Mouse (Mus musculus): ENCODE measurements around the gene Vmn1r59.
A peak's percentile ranks its signal among the peaks of the same experiment; 100 is the strongest.
"Not testable (repeated sequence)": the region's sequence is repeated elsewhere in the genome, so short reads cannot be mapped to it uniquely, and the experiment has no call there.

Gene Vmn1r59

DNA sequence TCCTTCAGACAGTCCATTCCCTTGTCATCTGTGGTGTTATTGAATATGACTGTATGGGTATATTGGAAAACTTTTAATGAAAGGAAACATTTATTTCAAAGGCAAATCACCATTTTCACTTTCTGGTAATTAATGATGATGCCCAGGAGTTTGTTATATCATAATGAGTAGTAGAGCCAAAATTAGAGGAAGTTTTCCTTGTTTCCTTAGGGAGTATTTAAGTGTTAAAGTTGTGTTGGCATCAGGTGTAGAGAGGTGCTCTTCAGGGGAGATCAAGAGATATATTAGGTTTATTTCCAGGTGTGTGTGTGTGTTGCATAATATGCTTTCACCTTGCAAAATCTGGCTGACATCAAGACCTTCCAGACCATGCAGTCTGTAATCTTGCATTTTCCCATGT, at the start of gene Vmn1r59:
Gene Vmn1r59, minus strand, starts transcription at position 101 of the 400 bp plus-strand sequence.
- DNase-seq: no peak

DNA sequence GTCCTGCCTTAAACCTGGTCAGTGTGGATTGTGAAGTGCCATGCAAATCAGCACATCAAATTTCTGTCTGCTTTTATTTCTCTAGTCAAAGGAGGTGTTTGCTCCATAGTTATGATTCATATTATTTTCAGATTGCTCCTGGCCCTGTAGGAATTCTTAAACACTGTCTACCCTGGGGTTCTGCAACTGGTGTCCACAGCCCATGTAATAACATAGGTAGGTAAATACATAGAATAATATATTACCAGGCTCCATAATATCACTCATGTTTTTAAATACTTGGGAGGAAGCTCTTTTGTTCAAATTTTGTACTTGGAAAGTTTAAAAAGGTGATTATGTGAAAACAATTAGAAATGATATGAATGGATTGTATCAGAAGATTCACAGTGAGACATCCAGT, 37.3 kb upstream of the Vmn1r59 start, which contains the start of gene Vmn2r28:
Gene Vmn2r28, minus strand, starts transcription at position 101 of the 400 bp plus-strand sequence.
- DNase-seq: not testable (repeated sequence)

DNA sequence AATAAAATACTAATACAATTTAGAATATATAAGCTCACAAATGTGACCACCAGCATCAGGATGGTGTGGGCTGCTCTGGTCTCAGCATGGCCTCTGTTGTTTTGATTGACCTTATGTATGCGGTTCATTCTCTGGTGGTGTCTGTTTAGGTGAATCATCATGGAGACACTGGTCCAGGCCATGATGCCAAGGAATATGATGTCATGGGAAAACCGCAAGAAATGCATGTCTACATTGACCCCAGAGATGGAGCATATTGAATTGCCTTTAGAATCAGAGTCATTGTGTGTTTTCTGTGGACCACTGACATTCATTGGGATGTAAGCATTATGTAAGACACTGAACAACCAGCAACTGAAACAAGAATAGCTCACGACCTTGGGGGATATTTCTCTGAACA, 2.6 kb downstream of the Vmn1r59 start:
- peak; percentile 49 for DNase-seq

DNA sequence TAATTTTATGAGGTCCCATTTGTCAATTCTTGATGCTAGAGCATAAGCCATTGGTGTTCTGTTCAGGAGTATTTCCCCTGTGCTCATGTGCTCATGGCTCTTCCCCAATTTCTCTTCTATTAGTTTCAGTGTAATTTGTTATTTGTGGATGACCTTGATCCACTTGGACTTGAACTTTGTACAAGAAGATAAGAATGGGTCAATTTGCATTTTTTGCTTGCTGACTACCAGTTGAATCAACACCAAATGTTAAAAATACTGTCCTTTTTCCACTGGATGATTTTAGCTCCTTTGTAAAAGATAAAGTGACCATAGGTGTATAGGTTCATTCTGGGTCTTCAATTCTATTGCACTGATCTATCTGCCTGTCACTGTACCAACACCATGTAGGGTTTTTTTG, 7.9 kb downstream of the Vmn1r59 start:
- DNase-seq: peak; percentile 7

DNA sequence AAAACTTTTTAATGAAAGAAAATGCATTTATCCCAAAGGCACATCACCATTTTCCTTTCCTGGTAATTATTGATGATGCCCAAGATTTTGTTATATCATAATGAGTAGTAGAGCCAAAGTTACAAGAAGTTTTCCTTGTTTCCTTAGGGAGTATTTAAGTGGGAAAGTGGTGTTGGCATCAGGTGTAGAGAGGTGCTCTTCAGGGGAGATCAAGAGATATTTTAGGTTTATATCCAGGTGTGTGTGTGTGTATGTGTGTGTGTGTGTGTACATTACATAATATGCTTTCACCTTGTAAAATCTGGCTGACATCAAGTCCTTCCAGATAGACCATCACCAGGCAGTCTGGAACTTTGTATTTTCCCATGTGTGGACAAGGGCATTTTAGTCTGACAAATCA, 43.3 kb downstream of the Vmn1r59 start, which contains the start of gene Vmn1r58:
Gene Vmn1r58, minus strand, starts transcription at position 101 of the 400 bp plus-strand sequence.
- not testable (repeated sequence) for DNase-seq

DNA sequence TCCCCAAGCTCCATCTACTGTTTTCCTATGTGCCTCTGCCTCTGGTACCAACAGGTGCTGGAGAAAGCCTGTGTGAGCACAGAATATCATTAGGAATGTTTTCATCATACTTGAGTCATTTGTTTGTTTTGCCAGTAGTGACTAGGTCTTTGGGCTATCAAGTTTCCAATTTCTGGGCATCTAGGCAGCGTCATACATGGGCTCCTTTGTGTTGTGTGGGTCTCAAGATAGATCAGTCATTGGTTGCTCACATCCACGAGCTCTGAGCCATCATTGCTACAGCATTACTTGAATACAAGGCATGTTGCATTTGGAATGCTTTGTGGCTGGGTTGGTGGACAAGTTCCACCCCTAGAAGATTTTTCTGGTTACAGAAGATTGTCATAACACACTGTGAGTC, 50.4 kb downstream of the Vmn1r59 start:
- DNase-seq: no peak
